Mouse (Mus musculus) MEL (cell line): ENCODE measurements at regions not wholly inside any gene's neighbourhood (a gene's known extent, or its start where the extent isn't known, plus 50 kb on each side); places are given as distances from the start of the nearest gene placed in this dataset.

Source experiments
- DNase-seq: peaks from one replicate; pipeline ENCODE4 v3.0.0; 2011; ENCODE audit warnings: low read depth, low spot score
- H3K27ac ChIP-seq: 2 replicates; pipeline ENCODE4 v1.5.1; 2012; ENCODE audit warnings: low read depth, mild to moderate bottlenecking, control low read depth, low read length, moderate library complexity; ENCODE audit not compliant: control insufficient read depth
- H3K27me3 ChIP-seq, 2 experiments: fragments of 150-350 bp in 1 of 2; sonication (generic) in 1 of 2; 2 replicates each; pipeline ENCODE4 v1.6.1; 2012; ENCODE audit warnings: low read length in 2 of 2, mild to moderate bottlenecking in 2 of 2, improper control_type of control experiment in 1 of 2, moderate library complexity in 1 of 2; ENCODE audit not compliant: insufficient read depth in 2 of 2, control insufficient read depth in 1 of 2
- H3K36me3 ChIP-seq, 2 experiments: 2 replicates each; pipeline ENCODE4 v1.6.1; 2012 to 2014; ENCODE audit warnings: low read length in 2 of 2, improper control_type of control experiment in 1 of 2, inconsistent platforms in 1 of 2, mild to moderate bottlenecking in 1 of 2; ENCODE audit not compliant: insufficient read depth in 2 of 2, control insufficient read depth in 1 of 2
- H3K4me1 ChIP-seq, 2 experiments: fragments of 150-350 bp in 1 of 2; sonication (generic) in 1 of 2; 2 replicates each; pipeline ENCODE4 v1.6.1; 2012; ENCODE audit warnings: low read length in 2 of 2, improper control_type of control experiment in 1 of 2, mild to moderate bottlenecking in 1 of 2; ENCODE audit not compliant: insufficient read depth in 2 of 2, control insufficient read depth in 1 of 2
- H3K4me3 ChIP-seq, 2 experiments: fragments of 150-350 bp in 1 of 2; sonication (generic) in 1 of 2; 2 replicates each; pipeline ENCODE4 v1.5.1; 2012; ENCODE audit warnings: low read depth in 2 of 2, low read length in 2 of 2, mild to moderate bottlenecking in 2 of 2, moderate library complexity in 2 of 2, control low read depth in 1 of 2, improper control_type of control experiment in 1 of 2; ENCODE audit not compliant: control insufficient read depth in 1 of 2, insufficient read depth in 1 of 2
- H3K79me2 ChIP-seq: 2 replicates; pipeline ENCODE4 v1.6.1; 2012; ENCODE audit warnings: mild to moderate bottlenecking, low read length, moderate library complexity; ENCODE audit not compliant: control insufficient read depth, poor library complexity, insufficient read depth
- H3K9ac ChIP-seq: 2 replicates; pipeline ENCODE4 v1.6.1; 2012; ENCODE audit warnings: low read depth, mild to moderate bottlenecking, control low read depth, low read length, moderate library complexity; ENCODE audit not compliant: control insufficient read depth, poor library complexity, severe bottlenecking
- H3K9me3 ChIP-seq: fragments of 150-350 bp; sonication (generic); replicated peaks from 2 replicates; pipeline ENCODE4 v1.6.1; 2012; ENCODE audit warnings: mild to moderate bottlenecking, low read length, improper control_type of control experiment, moderate library complexity; ENCODE audit not compliant: insufficient read depth
- CHD2 ChIP-seq: IDR thresholded peaks from 2 replicates; pipeline ENCODE4 v1.6.1; 2011; ENCODE audit warnings: low read length, improper control_type of control experiment
- CTCF ChIP-seq, 3 experiments: IDR thresholded peaks in 2 of 3; conservative IDR thresholded peaks in 1 of 3; 2 replicates each; pipeline ENCODE4 v1.5.1; 2011 to 2012; ENCODE audit warnings: low read length in 3 of 3, low read depth in 2 of 3, mild to moderate bottlenecking in 2 of 3, improper control_type of control experiment in 1 of 3, inconsistent platforms in 1 of 3, mixed read lengths in 1 of 3, moderate library complexity in 1 of 3; ENCODE audit not compliant: control insufficient read depth in 1 of 3, insufficient read depth in 1 of 3, poor library complexity in 1 of 3, severe bottlenecking in 1 of 3
- HCFC1 ChIP-seq: IDR thresholded peaks from 2 replicates; pipeline ENCODE4 v1.6.1; 2012; ENCODE audit warnings: low read depth, mild to moderate bottlenecking, inconsistent platforms, low read length, improper control_type of control experiment, moderate library complexity
- KAT2A ChIP-seq: conservative IDR thresholded peaks from 2 replicates; pipeline ENCODE4 v1.6.1; 2012; ENCODE audit warnings: low read depth, low read length, improper control_type of control experiment, inconsistent platforms
- MAFK ChIP-seq: IDR thresholded peaks from 2 replicates; pipeline ENCODE4 v1.6.1; 2011; ENCODE audit warnings: low read depth, mild to moderate bottlenecking, low read length, improper control_type of control experiment, borderline replicate concordance
- MAZ ChIP-seq: IDR thresholded peaks from 2 replicates; pipeline ENCODE4 v1.6.1; 2012; ENCODE audit warnings: low read depth, mild to moderate bottlenecking, inconsistent platforms, low read length, improper control_type of control experiment
- MXI1 ChIP-seq: IDR thresholded peaks from 2 replicates; pipeline ENCODE4 v1.6.1; 2011; ENCODE audit warnings: mild to moderate bottlenecking, low read depth, low read length, improper control_type of control experiment
- MYC ChIP-seq: IDR thresholded peaks from 2 replicates; pipeline ENCODE4 v1.6.1; 2011; ENCODE audit warnings: low read depth, mild to moderate bottlenecking, low read length, improper control_type of control experiment, moderate library complexity
- NRF1 ChIP-seq: IDR thresholded peaks from 2 replicates; pipeline ENCODE4 v1.6.1; 2014; ENCODE audit warnings: low read depth, mild to moderate bottlenecking, inconsistent platforms, low read length, improper control_type of control experiment, moderate library complexity; ENCODE audit not compliant: poor library complexity, insufficient read depth, severe bottlenecking
- RAD21 ChIP-seq: IDR thresholded peaks from 2 replicates; pipeline ENCODE4 v1.6.1; 2011; ENCODE audit warnings: mild to moderate bottlenecking, low read depth, low read length, improper control_type of control experiment
- RCOR1 ChIP-seq: IDR thresholded peaks from 2 replicates; pipeline ENCODE4 v1.6.1; 2012; ENCODE audit warnings: low read depth, mild to moderate bottlenecking, inconsistent platforms, low read length, improper control_type of control experiment
- SIN3A ChIP-seq: IDR thresholded peaks from 2 replicates; pipeline ENCODE4 v1.6.1; 2012; ENCODE audit warnings: low read length, improper control_type of control experiment, inconsistent platforms
- SMC3 ChIP-seq: IDR thresholded peaks from 2 replicates; pipeline ENCODE4 v1.6.1; 2011; ENCODE audit warnings: low read depth, low read length, improper control_type of control experiment
- TAL1 ChIP-seq: IDR thresholded peaks from 2 replicates; pipeline ENCODE4 v1.6.1; 2012; ENCODE audit warnings: mild to moderate bottlenecking, inconsistent platforms, low read length, moderate library complexity, mixed read lengths
- UBTF ChIP-seq: IDR thresholded peaks from 2 replicates; pipeline ENCODE4 v1.6.1; 2012; ENCODE audit warnings: low read depth, mild to moderate bottlenecking, inconsistent platforms, low read length, improper control_type of control experiment, moderate library complexity, borderline replicate concordance; ENCODE audit not compliant: insufficient read depth
- ZC3H11A ChIP-seq: IDR thresholded peaks from 2 replicates; pipeline ENCODE4 v1.6.1; 2012; ENCODE audit warnings: low read depth, mild to moderate bottlenecking, inconsistent platforms, low read length, improper control_type of control experiment
- ZKSCAN1 ChIP-seq: IDR thresholded peaks from 2 replicates; pipeline ENCODE4 v1.6.1; 2012; ENCODE audit warnings: low read depth, mild to moderate bottlenecking, inconsistent platforms, low read length, improper control_type of control experiment, moderate library complexity
- ZNF384 ChIP-seq: IDR thresholded peaks from 2 replicates; pipeline ENCODE4 v1.6.1; 2012; ENCODE audit warnings: low read depth, mild to moderate bottlenecking, inconsistent platforms, low read length, improper control_type of control experiment

DNA sequence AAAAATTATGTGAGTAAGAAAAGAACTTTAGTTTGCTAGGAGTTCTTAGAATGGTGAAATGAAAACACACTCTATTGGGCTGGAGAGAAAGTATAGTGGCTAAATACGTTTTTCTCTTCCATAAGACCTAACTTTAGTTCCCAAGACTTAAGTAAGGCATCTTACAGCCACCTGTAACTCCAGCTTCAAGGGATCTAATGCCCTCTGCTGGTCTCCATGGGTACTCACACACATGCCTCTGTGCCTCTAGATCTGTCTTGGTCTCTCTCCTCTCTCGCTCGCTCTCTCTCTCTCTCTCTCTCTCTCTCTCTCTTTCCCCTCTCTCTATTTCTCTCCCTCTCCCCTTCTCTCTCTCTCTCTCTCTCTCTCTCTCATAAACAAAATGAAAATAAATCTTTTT lies 1129.9 kb upstream of the Celf2 start:
- Histone ChIP-seq H3K36me3 (no peaks in the 10 kb centered on the region), H3K4me1 (no peaks in the 10 kb centered on the region), H3K9ac (no peak overlapping the region), H3K79me2 (no peaks in the 10 kb centered on the region), H3K27me3 (no peaks in the 10 kb centered on the region; a peak in 1 of 4 replicates), H3K9me3 (no peaks in the 10 kb centered on the region), H3K27ac (no peak overlapping the region), H3K4me3 (no peak overlapping the region)
- peak; percentile 52 for DNase-seq
- TF ChIP-seq SMC3 (peak; percentile 71), SIN3A (no peak), CTCF (IDR thresholded peaks at IDR 0.05 in 2 of 3, conservative IDR thresholded peaks at IDR 0.05 in 1 of 3; ENCODE audit: control insufficient read depth in 1 of 3, insufficient read depth in 1 of 3, low read depth in 2 of 3, low read length in 3 of 3, poor library complexity in 1 of 3, severe bottlenecking in 1 of 3) (peak; percentile 54 to 68 (median 62)), CHD2 (no peak), MYC (no peak), RAD21 (peak; percentile 70), TAL1 (no peak), ZKSCAN1 (no peak), ZC3H11A (peak; percentile 46), UBTF (no peak)

DNA sequence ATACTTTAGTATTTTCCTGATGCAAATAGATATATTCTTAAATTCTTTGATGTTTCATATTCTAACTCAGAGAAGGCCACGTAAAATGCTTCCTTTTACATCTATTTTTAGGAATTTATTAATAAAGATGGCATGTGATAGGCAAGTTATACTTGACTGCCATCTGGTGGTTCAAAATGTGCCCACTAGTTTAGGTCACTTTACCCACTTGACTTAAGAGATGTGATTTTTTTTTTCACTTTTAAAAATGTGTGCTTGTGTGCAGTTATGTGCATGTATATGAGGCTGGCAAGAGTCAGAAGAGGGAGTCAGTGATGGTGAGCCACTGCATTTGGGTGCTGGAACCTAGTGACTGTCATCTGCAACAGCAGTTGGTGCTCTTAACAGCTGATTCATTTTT lies 1136.1 kb upstream of the Celf2 start:
- H3K4me1 ChIP-seq = no peaks in the 10 kb centered on the region
- peak; percentile 30 for DNase-seq
- TF ChIP-seq RAD21 (peak; percentile 57), KAT2A (no peak), CTCF (IDR thresholded peaks at IDR 0.05 in 2 of 3, conservative IDR thresholded peaks at IDR 0.05 in 1 of 3; ENCODE audit: control insufficient read depth in 1 of 3, insufficient read depth in 1 of 3, low read depth in 2 of 3, low read length in 3 of 3, poor library complexity in 1 of 3, severe bottlenecking in 1 of 3) (peak in 2 of 3 experiments; percentile 27 to 49; a peak in 3 of 6 replicates), NRF1 (no peak), SMC3 (peak; percentile 47), RCOR1 (no peak), ZC3H11A (peak; percentile 16; the same call in 1 of the 2 replicates), MXI1 (no peak), HCFC1 (no peak), ZNF384 (no peak), ZKSCAN1 (no peak), MAFK (no peak), MAZ (no peak)
- TF ChIP-seq, all 39 proteins: peak for 4
- Histone ChIP-seq H3K79me2 (no peaks in the 10 kb centered on the region), H3K36me3 (no peaks in the 10 kb centered on the region), H3K4me3 (no peak overlapping the region), H3K9ac (no peak overlapping the region), H3K27me3 (no peaks in the 10 kb centered on the region; a peak in 1 of 4 replicates), H3K27ac (no peak overlapping the region), H3K9me3 (no peaks in the 10 kb centered on the region)
